Mouse (Mus musculus): Measurements from ENCODE around the gene Vash2. TPM values are rescaled to one million over a fixed set of nuclear protein-coding genes. Genes with fewer than 3 reads are reported as not detected.
"Not testable (repeated sequence)": the region's sequence is repeated elsewhere in the genome, so short reads cannot be mapped to it uniquely, and the experiment has no call there.

Gene Vash2
- polyA plus RNA-seq, 1 experiment from 2014 or later, result 72.7 TPM

GRCm38 (mm10) chr1:190944109-190944760, 34.9 kb downstream of the Vash2 start:
- ATAC-seq (ENCODE audit: low FRiP score, low read depth), result peak; percentile 76
- no peak overlapping the region for H3K27ac ChIP-seq

GRCm38 (mm10) chr1:190939803-190940202, 39.3 kb downstream of the Vash2 start:
- WGBS, result 87% methylated on average over 7 of the region's 7 CpGs
- Histone ChIP-seq H3K9me3 (no peaks in the 10 kb centered on the region), H3K36me3 (peaks cover 83% of the 10 kb centered on the region), H3K4me2 (replicated peaks) (no peak overlapping the region), H3K9ac (no peak overlapping the region), H3K27me3 (no peaks in the 10 kb centered on the region), H3K4me1 (no peaks in the 10 kb centered on the region), H3K4me3 (no peak overlapping the region), H3K27ac (no peak overlapping the region)
- ATAC-seq (ENCODE audit: low FRiP score, low read depth), result no peak

More at GRCm38 (mm10) chr1:190944109-190944760, 34.9 kb downstream of the Vash2 start:
- Histone ChIP-seq H3K9me3 (no peaks in the 10 kb centered on the region), H3K36me3 (peaks cover 86% of the 10 kb centered on the region), H3K4me1 (no peaks in the 10 kb centered on the region), H3K4me2 (replicated peaks) (no peak overlapping the region), H3K27me3 (no peaks in the 10 kb centered on the region), H3K9ac (no peak overlapping the region), H3K4me3 (no peak overlapping the region)
- 52% methylated on average over 6 of the region's 6 CpGs for WGBS

DNA sequence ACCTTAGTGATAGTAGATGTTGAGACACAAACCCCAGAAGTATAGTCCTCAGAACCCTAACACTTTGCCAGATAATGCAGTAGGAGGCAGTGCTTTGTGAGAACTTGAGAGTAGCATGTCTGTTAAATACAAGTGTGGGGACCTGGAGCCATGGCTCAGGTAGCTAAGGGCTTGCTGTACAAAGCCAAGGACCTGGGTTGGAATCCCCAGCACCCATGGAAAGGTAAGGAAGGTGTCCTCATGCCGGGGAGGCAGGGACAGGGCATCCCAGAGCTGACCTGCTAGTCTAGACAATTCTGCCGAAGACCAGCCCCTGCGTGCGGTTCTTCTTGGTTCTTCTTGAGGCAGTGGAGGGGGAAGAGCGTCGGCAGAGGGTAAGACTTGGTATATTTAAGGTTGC, 48.9 kb downstream of the Vash2 start:
- WGBS, result 74% methylated on average over 6 of the region's 6 CpGs
- no peak for ATAC-seq (ENCODE audit: low FRiP score, low read depth)
- Histone ChIP-seq H3K9me3 (no peaks in the 10 kb centered on the region), H3K4me2 (replicated peaks) (0 out of 2 replicates have a peak overlapping the region, but pooled peaks have one; percentile 9), H3K9ac (no peak overlapping the region), H3K4me3 (no peak overlapping the region), H3K4me1 (peaks cover 21% of the 10 kb centered on the region), H3K27me3 (no peaks in the 10 kb centered on the region), H3K27ac (no peak overlapping the region), H3K36me3 (peaks cover 22% of the 10 kb centered on the region)

- H3K36me3 ChIP-seq, result peaks cover 12% of the 10 kb centered on the region
- H3K4me3 ChIP-seq, result peak overlapping the region; percentile 74
- peak; percentile 4; the same call in 1 of the 2 replicates for ATAC-seq (ENCODE audit: low FRiP score, low read depth)
- peaks cover 21% of the 10 kb centered on the region for H3K4me1 ChIP-seq
- no peaks in the 10 kb centered on the region for H3K27me3 ChIP-seq
- 7% methylated on average over 27 of the region's 27 CpGs for WGBS
- peak overlapping the region; percentile 67 for H3K4me2 ChIP-seq (replicated peaks)
- H3K27ac ChIP-seq, result peak overlapping the region; percentile 98
- no peaks in the 10 kb centered on the region for H3K9me3 ChIP-seq
- H3K9ac ChIP-seq, result peak overlapping the region; percentile 88
Measured at GRCm38 (mm10) chr1:190929010-190929695, 49.9 kb downstream of the Vash2 start.

DNA sequence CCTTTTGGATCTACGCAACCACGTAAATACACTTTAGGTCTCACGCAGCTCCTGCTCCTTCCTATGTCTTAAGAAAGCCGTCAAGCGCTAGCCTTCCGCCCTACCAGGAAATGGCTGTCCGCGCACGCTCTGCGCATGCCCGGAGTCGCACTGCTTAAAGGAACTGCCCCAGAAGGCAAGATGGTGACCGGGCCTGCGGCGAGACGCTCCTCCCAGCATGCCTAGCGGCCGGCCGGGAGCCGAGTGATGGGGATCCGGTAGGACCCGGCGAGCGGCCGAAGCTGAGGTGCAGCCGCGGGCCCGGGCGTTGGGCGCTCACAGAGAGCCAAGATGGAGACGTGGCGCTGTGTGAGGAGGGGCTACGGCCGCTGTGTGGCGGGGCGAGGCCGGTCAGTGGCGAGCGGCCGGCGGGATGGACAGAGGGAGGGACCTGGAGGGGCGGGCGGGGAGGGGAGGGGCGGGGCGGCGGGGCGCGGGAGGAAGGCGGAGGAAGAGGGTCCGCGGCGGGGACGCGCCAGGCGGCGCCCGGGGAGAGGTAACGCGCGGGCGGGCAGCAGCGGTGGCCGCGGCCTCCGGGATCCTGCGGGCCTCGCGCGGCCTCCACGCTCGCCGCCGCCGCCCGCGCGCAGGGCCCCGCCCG, 50.6 kb downstream of the Vash2 start:
- no peaks in the 10 kb centered on the region for H3K27me3 ChIP-seq
- peak overlapping the region; percentile 88 for H3K9ac ChIP-seq
- H3K4me3 ChIP-seq, result peak overlapping the region; percentile 74
- WGBS, result under 1% methylated on average over 61 of the region's 79 CpGs
- peak overlapping the region; percentile 98 for H3K27ac ChIP-seq
- H3K4me1 ChIP-seq, result peaks cover 21% of the 10 kb centered on the region
- no peaks in the 10 kb centered on the region for H3K9me3 ChIP-seq
- peak overlapping the region; percentile 69 for H3K4me2 ChIP-seq (replicated peaks)
- peak; percentile 97 for ATAC-seq (ENCODE audit: low FRiP score, low read depth)
- H3K36me3 ChIP-seq, result peaks cover 5% of the 10 kb centered on the region

GRCm38 (mm10) chr1:190927751-190928369, 51.2 kb downstream of the Vash2 start:
- H3K4me1 ChIP-seq, result peaks cover 21% of the 10 kb centered on the region
- WGBS, result 23% methylated on average over 16 of the region's 16 CpGs
- H3K27ac ChIP-seq, result peak overlapping the region; percentile 98

DNA sequence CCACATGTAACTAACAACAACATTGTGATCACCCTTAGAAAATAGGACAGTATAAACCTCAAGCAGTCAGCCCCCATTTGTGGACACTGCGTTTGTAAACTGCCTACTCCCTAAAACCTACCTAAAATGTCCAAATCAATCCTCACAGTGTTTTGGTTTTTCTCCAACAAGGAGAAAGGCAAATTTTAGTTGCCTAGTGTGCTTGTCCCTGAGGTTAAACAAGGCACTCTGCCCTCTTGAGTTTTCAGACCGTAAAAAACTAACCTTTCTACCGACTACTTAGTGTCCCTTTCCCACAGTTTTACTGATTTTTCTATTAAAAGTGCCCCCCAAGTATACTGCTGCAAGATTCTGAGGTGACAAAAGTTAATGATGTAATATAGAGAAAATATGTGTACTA, 51.8 kb downstream of the Vash2 start:
- Histone ChIP-seq H3K4me2 (replicated peaks) (peak overlapping the region; percentile 69; the same call in 1 of the 2 replicates), H3K4me3 (peak overlapping the region; percentile 74; the same call in 1 of the 2 replicates)

More at GRCm38 (mm10) chr1:190927751-190928369, 51.2 kb downstream of the Vash2 start:
- no peaks in the 10 kb centered on the region for H3K27me3 ChIP-seq
- H3K9ac ChIP-seq, result peak overlapping the region; percentile 88
- H3K9me3 ChIP-seq, result no peaks in the 10 kb centered on the region
- peak; percentile 26 for ATAC-seq (ENCODE audit: low FRiP score, low read depth)
- H3K36me3 ChIP-seq, result peaks cover 2% of the 10 kb centered on the region
- peak overlapping the region; percentile 69 for H3K4me2 ChIP-seq (replicated peaks)
- H3K4me3 ChIP-seq, result peak overlapping the region; percentile 74

GRCm38 (mm10) chr1:190924812-190925211, 54.3 kb downstream of the Vash2 start, which contains the start of gene Angel2:
Gene Angel2 (plus strand): TSS chr1:190925112.
- H3K4me3 ChIP-seq; ATAC-seq (ENCODE audit: low FRiP score, low read depth): not testable (repeated sequence)
- 77% methylated on average over 3 of the region's 3 CpGs for WGBS

More for the DNA sequence above, 51.8 kb downstream of the Vash2 start:
- Histone ChIP-seq H3K27me3 (no peaks in the 10 kb centered on the region), H3K9me3 (no peaks in the 10 kb centered on the region), H3K9ac (no peak overlapping the region), H3K36me3 (no peaks in the 10 kb centered on the region), H3K4me1 (peaks cover 21% of the 10 kb centered on the region), H3K27ac (no peak overlapping the region)
- 86% methylated on average over 3 of the region's 3 CpGs for WGBS
- no peak for ATAC-seq (ENCODE audit: low FRiP score, low read depth)

DNA sequence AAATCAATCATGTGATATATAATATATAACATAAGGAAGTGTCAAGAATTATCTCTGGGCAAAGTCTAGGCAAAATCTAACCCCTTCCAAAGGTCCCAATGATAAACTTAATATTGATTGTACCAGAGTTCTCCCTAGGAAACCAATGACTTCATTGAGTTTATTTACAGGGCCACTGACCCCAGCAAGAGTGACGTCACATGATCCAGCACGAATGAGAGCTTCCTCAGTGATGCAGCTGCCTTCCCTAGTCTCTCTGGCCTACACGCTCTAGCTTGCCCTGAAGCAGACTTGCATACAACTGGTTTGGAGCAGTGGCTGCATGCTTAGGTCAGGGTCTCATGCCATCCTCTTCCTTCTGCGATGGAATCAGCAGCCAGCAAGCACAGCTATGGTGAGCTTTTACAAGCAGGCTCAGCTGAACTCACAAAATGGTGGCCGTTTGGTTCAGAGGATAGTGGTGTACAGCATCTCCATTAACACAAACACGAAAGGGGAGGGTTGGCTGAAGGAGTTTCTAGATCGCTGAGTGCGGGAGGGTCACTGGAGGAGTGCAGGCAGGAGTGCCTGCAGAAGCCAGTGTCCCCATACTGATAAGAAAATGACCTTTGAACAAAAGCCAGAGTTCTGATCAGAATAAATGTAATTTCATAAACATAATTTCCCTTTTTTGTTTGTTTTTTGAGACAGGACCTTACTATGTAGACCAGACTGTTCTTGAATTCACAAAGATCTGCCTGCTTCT, 59.2 kb downstream of the Vash2 start:
- no peaks in the 10 kb centered on the region for H3K4me1 ChIP-seq
- WGBS, result 69% methylated on average over 8 of the region's 8 CpGs
- no peak overlapping the region for H3K27ac ChIP-seq

More at GRCm38 (mm10) chr1:190924812-190925211, 54.3 kb downstream of the Vash2 start, which contains the start of gene Angel2:
- not testable (repeated sequence) for H3K36me3 ChIP-seq; H3K27ac ChIP-seq; H3K9ac ChIP-seq; H3K27me3 ChIP-seq; H3K4me2 ChIP-seq (replicated peaks); H3K9me3 ChIP-seq
- H3K4me1 ChIP-seq, result peaks cover 13% of the 10 kb centered on the region

DNA sequence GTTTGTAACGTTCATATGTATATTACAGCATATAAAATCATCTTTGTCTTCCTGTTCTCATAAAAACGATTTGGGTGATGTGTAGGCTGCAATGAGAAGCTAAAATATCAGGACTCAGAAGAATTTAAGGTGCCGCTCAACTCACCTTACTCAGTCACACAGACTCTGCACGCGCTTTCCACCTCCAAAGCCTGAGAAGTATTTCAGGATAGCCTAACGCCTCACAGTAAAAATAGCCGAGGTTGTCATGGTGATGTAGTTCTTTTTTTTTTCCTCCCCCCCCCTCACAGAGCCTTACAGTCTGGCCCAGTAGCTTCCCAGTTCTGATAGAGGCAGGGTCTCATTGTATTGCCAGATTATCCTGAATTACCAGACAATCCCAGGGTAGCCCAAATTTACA, 60.2 kb downstream of the Vash2 start:
- no peaks in the 10 kb centered on the region for H3K9me3 ChIP-seq
- no peaks in the 10 kb centered on the region for H3K27me3 ChIP-seq
- ATAC-seq (ENCODE audit: low FRiP score, low read depth), result no peak
- WGBS, result 66% methylated on average over 7 of the region's 7 CpGs
- no peak overlapping the region for H3K4me3 ChIP-seq
- H3K9ac ChIP-seq, result no peak overlapping the region
- H3K4me1 ChIP-seq, result no peaks in the 10 kb centered on the region
- H3K36me3 ChIP-seq, result no peaks in the 10 kb centered on the region
- no peak overlapping the region for H3K27ac ChIP-seq
- no peak overlapping the region for H3K4me2 ChIP-seq (replicated peaks)

More for the DNA sequence above, 59.2 kb downstream of the Vash2 start:
- Histone ChIP-seq H3K36me3 (no peaks in the 10 kb centered on the region), H3K4me2 (replicated peaks) (no peak overlapping the region), H3K4me3 (no peak overlapping the region), H3K9ac (no peak overlapping the region), H3K9me3 (no peaks in the 10 kb centered on the region), H3K27me3 (no peaks in the 10 kb centered on the region)
- no peak for ATAC-seq (ENCODE audit: low FRiP score, low read depth)

DNA sequence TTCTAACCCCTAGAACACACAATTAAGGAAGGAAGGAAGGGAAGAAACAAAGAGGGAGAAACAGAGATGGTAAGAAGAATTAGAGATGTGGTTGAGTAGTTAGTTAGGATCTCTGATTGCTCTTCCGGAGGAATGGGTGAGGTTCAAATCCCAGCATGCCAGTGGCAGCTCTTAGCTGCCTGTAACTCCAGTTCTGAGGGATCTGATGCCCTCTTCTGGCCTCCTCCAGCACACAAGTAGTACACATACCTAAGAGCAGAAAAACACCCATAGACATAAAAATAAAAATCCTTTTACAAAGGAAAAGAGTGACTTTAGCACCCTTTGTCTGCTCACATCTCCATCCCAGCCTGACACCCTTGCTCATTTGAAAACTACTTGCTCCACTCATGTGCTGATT, 66.5 kb downstream of the Vash2 start:
- Histone ChIP-seq H3K4me2 (replicated peaks) (no peak overlapping the region), H3K27ac (no peak overlapping the region), H3K36me3 (no peaks in the 10 kb centered on the region), H3K4me1 (peaks cover 13% of the 10 kb centered on the region), H3K9ac (no peak overlapping the region), H3K27me3 (no peaks in the 10 kb centered on the region), H3K9me3 (no peaks in the 10 kb centered on the region), H3K4me3 (no peak overlapping the region)
- 65% methylated on average over 1 of the region's 1 CpGs for WGBS
- ATAC-seq (ENCODE audit: low FRiP score, low read depth), result no peak

Measured in limb, embryonic 13.5 days (tissue).